Mouse (Mus musculus) cerebellum, postnatal 14 days (tissue): Measurements from ENCODE around the gene Cdc42ep4.

Experiments
- DNase-seq, 2 experiments: peaks; one replicate each; pipeline ENCODE4 v3.0.0; 2021; ENCODE audit warnings: mixed read lengths in 2 of 2

The Cdc42ep4 gene

GRCm38 (mm10) chr11:113776851-113777511 is 25.3 kb upstream of the Cdc42ep4 start:
- DNase-seq: no peak

- DNase-seq: no peak
These were observed 23.1 kb upstream of the Cdc42ep4 start for GRCm38 (mm10) chr11:113774773-113775172.

GRCm38 (mm10) chr11:113773191-113773590 is 21.5 kb upstream of the Cdc42ep4 start:
- DNase-seq: no peak

- DNase-seq: no peak
These were observed 19.5 kb upstream of the Cdc42ep4 start for GRCm38 (mm10) chr11:113771187-113771586.

- DNase-seq: no peak
These were observed 16.7 kb upstream of the Cdc42ep4 start for GRCm38 (mm10) chr11:113768356-113768755.

GRCm38 (mm10) chr11:113767285-113767684 is 15.6 kb upstream of the Cdc42ep4 start:
- DNase-seq: no peak

GRCm38 (mm10) chr11:113766284-113766985 is 14.8 kb upstream of the Cdc42ep4 start:
- DNase-seq: no peak

- no peak for DNase-seq
These were observed 12.6 kb upstream of the Cdc42ep4 start for GRCm38 (mm10) chr11:113764132-113764849.

- no peak for DNase-seq
These were observed 11.8 kb upstream of the Cdc42ep4 start for GRCm38 (mm10) chr11:113763449-113763848.

- no peak for DNase-seq
These were observed 10.6 kb upstream of the Cdc42ep4 start for GRCm38 (mm10) chr11:113762136-113762797.

- DNase-seq: no peak
These were observed 10.0 kb upstream of the Cdc42ep4 start for GRCm38 (mm10) chr11:113761646-113762045.

- DNase-seq: no peak
These were observed 8.8 kb upstream of the Cdc42ep4 start for GRCm38 (mm10) chr11:113760476-113760875.

- no peak for DNase-seq
These were observed 7.2 kb upstream of the Cdc42ep4 start for GRCm38 (mm10) chr11:113758851-113759250.

- no peak for DNase-seq
These were observed 4.9 kb upstream of the Cdc42ep4 start for GRCm38 (mm10) chr11:113756578-113756977.

- DNase-seq: no peak
These were observed 4.2 kb upstream of the Cdc42ep4 start for GRCm38 (mm10) chr11:113755878-113756277.

- DNase-seq: no peak
These were observed 3.2 kb upstream of the Cdc42ep4 start for GRCm38 (mm10) chr11:113754845-113755244.

GRCm38 (mm10) chr11:113752685-113753430 is 1.2 kb upstream of the Cdc42ep4 start:
- DNase-seq: no peak

- DNase-seq: peak in 1 of 2 experiments; percentile 21
These were observed 529 bp upstream of the Cdc42ep4 start for GRCm38 (mm10) chr11:113752158-113752661.

- DNase-seq: peak; percentile 53 to 70
These were observed 854 bp downstream of the Cdc42ep4 start for GRCm38 (mm10) chr11:113750571-113751483.

GRCm38 (mm10) chr11:113749749-113750351 is 1.8 kb downstream of the Cdc42ep4 start:
- DNase-seq: no peak
